Mouse (Mus musculus): ENCODE measurements around the gene Acod1. TPM values are rescaled to one million over a fixed set of nuclear protein-coding genes. Genes with fewer than 3 reads are reported as not detected.

The Acod1 gene
- polyA plus RNA-seq, 1 experiment from 2014 or later: not detected

DNA sequence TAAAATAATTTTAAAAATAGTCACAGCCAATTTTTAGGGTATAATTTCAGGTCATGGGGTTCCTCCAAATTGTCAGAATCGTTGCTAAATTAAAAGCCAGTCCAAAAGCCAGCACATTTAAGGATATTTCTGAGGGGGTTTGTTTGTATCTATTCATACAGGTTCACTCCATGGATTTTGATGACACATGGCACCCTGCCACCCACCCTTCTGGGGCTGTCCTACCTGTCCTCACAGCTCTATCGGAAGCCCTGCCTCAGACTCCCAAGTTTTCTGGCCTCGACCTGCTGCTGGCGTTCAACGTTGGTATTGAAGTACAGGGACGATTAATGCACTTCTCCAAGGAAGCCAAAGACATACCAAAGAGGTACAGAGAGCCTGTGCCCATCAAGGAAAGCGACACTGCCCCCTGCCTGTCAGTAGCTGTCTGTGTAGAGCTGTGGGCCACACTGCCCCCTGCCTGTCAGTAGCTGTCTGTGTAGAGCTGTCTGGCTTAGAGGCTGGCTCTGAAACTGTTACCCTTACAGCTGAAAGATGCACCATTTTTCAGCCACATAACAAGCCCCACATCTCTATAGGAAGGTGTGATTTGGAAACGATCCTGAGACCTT lies 4.5 kb downstream of the Acod1 start:
- no peak overlapping the region for H3K4me2 ChIP-seq (replicated peaks)
- no peaks in the 10 kb centered on the region for H3K27me3 ChIP-seq
- no peaks in the 10 kb centered on the region for H3K4me1 ChIP-seq
- H3K9ac ChIP-seq: no peak overlapping the region
- no peak overlapping the region for H3K27ac ChIP-seq (replicated peaks)
- WGBS: 25% methylated on average over 8 of the region's 8 CpGs
- ATAC-seq (ENCODE audit: insufficient number of reproducible peaks, low FRiP score, low TSS enrichment, low read depth): peak; percentile 81
- H3K4me3 ChIP-seq (replicated peaks): no peak overlapping the region
- H3K36me3 ChIP-seq: no peaks in the 10 kb centered on the region
- H3K9me3 ChIP-seq (replicated peaks): no peaks in the 10 kb centered on the region

DNA sequence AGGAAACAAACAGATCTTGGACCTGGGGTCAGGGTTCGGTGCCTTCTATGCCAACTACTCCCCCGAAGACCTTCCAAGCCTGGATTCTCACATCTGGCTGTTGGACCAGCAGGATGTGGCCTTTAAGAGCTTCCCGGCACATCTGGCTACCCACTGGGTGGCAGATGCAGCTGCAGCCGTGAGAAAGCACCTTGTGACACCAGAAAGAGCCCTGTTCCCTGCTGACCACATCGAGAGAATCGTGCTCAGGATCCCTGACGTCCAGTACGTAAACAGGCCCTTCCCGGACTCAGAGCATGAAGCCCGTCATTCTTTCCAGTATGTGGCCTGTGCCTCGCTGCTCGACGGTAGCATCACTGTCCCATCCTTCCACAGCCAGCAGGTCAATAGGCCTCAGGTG lies 8.0 kb downstream of the Acod1 start:
- Histone ChIP-seq H3K9me3 (replicated peaks) (no peaks in the 10 kb centered on the region), H3K36me3 (no peaks in the 10 kb centered on the region), H3K4me3 (replicated peaks) (no peak overlapping the region), H3K4me1 (no peaks in the 10 kb centered on the region), H3K4me2 (replicated peaks) (no peak overlapping the region), H3K27me3 (no peaks in the 10 kb centered on the region), H3K27ac (replicated peaks) (no peak overlapping the region), H3K9ac (no peak overlapping the region)
- WGBS: 78% methylated on average over 13 of the region's 13 CpGs
- ATAC-seq (ENCODE audit: insufficient number of reproducible peaks, low FRiP score, low TSS enrichment, low read depth): no peak

DNA sequence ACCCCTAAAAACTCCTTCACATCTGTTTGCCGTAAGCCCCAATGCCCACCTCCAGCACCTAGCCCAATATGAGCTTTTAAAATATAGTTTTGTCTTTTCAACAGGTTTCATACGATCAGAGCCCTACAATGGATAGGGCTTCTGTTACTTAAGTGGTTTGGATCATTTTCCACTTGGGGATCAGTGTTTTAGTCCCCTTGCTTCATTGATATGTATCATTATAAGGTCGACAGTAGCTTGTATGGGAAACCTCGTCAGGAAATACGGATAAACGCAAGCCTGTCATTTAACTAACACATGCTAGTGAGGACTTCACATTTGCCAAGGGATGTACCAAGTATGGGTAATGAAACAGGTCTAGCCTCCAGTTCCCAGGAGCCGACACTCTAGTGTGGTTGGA lies 9.8 kb downstream of the Acod1 start:
- Histone ChIP-seq H3K9me3 (replicated peaks) (no peaks in the 10 kb centered on the region), H3K4me2 (replicated peaks) (no peak overlapping the region), H3K27me3 (no peaks in the 10 kb centered on the region), H3K27ac (replicated peaks) (no peak overlapping the region), H3K9ac (no peak overlapping the region), H3K4me1 (no peaks in the 10 kb centered on the region), H3K36me3 (no peaks in the 10 kb centered on the region), H3K4me3 (replicated peaks) (no peak overlapping the region)
- whole genome bisulfite sequencing: 84% methylated on average over 7 of the region's 7 CpGs
- ATAC-seq (ENCODE audit: insufficient number of reproducible peaks, low FRiP score, low TSS enrichment, low read depth): no peak

DNA sequence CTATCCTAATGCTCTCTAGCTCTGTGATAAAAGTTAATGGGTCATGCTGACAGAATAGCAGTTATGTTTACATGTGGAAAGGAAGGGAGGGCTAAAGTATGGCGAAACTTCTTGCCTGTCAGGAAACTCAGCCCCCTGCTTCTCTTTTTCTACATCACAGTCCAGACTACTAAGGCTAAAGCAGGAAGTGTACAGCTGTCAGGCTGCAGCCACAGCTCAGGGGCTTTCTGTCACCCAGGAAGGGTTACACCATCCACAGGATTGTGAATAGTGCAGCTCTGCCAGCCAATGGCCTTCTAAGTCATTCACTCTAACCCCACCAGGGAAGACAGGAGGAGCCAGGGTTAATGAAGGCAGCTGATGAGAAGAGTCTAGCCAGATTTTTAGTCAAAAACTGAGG lies 12.2 kb downstream of the Acod1 start:
- no peaks in the 10 kb centered on the region for H3K9me3 ChIP-seq (replicated peaks)
- no peak for ATAC-seq (ENCODE audit: insufficient number of reproducible peaks, low FRiP score, low TSS enrichment, low read depth)
- no peaks in the 10 kb centered on the region for H3K27me3 ChIP-seq
- no peaks in the 10 kb centered on the region for H3K36me3 ChIP-seq
- H3K4me2 ChIP-seq (replicated peaks): no peak overlapping the region
- no peak overlapping the region for H3K9ac ChIP-seq
- H3K27ac ChIP-seq (replicated peaks): no peak overlapping the region
- no peaks in the 10 kb centered on the region for H3K4me1 ChIP-seq
- 56% methylated on average over 1 of the region's 1 CpGs for WGBS
- no peak overlapping the region for H3K4me3 ChIP-seq (replicated peaks)

DNA sequence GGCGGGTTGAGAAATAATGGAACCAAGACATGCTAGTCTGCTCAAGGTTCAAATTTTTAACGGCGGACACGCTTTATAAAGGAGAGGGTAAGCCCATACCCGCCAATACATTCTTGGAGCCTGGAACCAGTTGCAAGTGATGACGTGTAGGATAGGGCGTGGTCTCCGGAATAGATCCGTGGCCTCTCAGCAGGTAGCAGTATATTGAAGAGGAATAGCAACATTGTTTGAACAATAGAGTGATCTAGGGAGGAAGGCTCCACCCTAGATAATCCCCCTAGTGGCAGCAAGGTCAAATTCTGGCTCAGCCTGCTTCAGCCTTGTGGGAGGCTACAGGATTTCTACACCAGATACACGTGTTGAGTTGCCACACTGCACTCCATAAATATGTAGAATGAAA lies 12.7 kb downstream of the Acod1 start:
- no peak overlapping the region for H3K27ac ChIP-seq (replicated peaks)
- no peaks in the 10 kb centered on the region for H3K9me3 ChIP-seq (replicated peaks)
- no peak overlapping the region for H3K4me2 ChIP-seq (replicated peaks)
- no peak overlapping the region for H3K9ac ChIP-seq
- H3K4me1 ChIP-seq: no peaks in the 10 kb centered on the region
- no peaks in the 10 kb centered on the region for H3K36me3 ChIP-seq
- no peak for ATAC-seq (ENCODE audit: insufficient number of reproducible peaks, low FRiP score, low TSS enrichment, low read depth)
- H3K27me3 ChIP-seq: no peaks in the 10 kb centered on the region
- WGBS: 81% methylated on average over 10 of the region's 10 CpGs
- H3K4me3 ChIP-seq (replicated peaks): no peak overlapping the region

DNA sequence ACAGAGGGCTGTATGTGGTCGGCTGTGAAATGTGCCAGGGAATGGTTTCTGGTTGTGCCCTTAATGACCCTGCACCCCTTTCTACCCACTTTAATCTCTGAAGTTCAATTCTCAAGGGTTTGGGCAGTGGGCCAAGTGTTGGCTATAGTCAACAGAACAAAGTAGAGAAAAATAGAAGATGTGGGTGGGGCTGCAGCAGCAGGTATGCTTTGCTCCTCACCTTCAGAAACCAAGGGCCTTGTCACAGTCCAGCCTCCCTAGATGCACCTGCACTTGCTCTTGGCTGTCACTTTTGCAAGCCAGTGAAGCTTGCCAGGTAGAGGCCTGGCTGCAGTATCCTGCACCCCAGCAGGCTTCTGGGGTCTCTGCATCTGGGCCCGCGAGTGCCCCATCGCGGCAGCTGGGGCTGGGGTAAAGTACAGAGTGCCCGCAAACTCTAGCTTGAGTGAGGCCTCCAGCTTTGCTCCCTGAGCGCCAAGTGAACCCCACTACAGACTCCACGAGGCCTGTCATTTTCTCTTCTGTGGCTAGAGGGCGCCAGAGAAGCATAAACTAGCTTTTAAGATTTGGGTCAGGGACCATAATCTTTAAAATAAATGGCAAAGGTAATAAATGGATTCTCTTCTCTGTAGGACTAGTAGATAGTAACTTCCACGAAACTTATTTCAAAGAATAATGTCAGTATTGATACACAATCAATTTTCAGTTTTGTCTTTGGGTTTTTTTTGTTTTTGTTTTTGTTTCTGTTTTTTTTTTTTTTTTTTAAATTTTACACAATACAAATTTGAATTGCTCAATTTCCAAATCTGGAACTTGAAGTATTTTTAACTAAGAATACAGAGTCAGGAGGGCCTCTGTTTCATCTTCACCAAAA lies 18.8 kb downstream of the Acod1 start:
- Histone ChIP-seq H3K36me3 (no peaks in the 10 kb centered on the region), H3K9ac (no peak overlapping the region), H3K4me1 (peaks cover 5% of the 10 kb centered on the region), H3K4me2 (replicated peaks) (no peak overlapping the region), H3K27me3 (no peaks in the 10 kb centered on the region), H3K9me3 (replicated peaks) (no peaks in the 10 kb centered on the region), H3K4me3 (replicated peaks) (no peak overlapping the region), H3K27ac (replicated peaks) (no peak overlapping the region)
- 14% methylated on average over 10 of the region's 10 CpGs for WGBS
- no peak for ATAC-seq (ENCODE audit: insufficient number of reproducible peaks, low FRiP score, low TSS enrichment, low read depth)

DNA sequence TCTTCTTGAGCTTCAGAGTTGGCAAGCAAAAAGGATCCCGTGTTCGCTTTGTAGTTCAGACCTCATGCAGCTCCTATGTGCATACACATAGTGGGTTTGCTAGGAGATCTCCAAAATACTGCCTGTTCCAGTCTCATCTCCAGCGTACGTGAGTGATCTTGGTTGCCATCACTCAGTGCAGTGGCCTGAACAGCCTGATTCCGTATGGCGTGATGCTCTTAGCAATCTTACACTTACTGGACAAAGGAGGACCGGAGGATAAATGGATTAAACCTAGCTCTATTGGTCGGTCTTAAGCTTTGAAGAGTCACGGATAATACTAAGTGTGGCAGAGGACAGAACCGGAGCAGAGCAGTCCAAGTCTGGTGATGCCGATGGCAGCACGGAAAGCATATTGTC lies 22.7 kb downstream of the Acod1 start:
- no peaks in the 10 kb centered on the region for H3K9me3 ChIP-seq (replicated peaks)
- H3K27ac ChIP-seq (replicated peaks): peak overlapping the region; percentile 92
- peaks cover 11% of the 10 kb centered on the region for H3K4me1 ChIP-seq
- WGBS: 16% methylated on average over 12 of the region's 12 CpGs
- peak overlapping the region; percentile 83 for H3K4me3 ChIP-seq (replicated peaks)
- peak overlapping the region; percentile 78 for H3K9ac ChIP-seq
- H3K36me3 ChIP-seq: peaks cover 14% of the 10 kb centered on the region
- peak overlapping the region; percentile 88 for H3K4me2 ChIP-seq (replicated peaks)
- H3K27me3 ChIP-seq: no peaks in the 10 kb centered on the region
- no peak for ATAC-seq (ENCODE audit: insufficient number of reproducible peaks, low FRiP score, low TSS enrichment, low read depth)

DNA sequence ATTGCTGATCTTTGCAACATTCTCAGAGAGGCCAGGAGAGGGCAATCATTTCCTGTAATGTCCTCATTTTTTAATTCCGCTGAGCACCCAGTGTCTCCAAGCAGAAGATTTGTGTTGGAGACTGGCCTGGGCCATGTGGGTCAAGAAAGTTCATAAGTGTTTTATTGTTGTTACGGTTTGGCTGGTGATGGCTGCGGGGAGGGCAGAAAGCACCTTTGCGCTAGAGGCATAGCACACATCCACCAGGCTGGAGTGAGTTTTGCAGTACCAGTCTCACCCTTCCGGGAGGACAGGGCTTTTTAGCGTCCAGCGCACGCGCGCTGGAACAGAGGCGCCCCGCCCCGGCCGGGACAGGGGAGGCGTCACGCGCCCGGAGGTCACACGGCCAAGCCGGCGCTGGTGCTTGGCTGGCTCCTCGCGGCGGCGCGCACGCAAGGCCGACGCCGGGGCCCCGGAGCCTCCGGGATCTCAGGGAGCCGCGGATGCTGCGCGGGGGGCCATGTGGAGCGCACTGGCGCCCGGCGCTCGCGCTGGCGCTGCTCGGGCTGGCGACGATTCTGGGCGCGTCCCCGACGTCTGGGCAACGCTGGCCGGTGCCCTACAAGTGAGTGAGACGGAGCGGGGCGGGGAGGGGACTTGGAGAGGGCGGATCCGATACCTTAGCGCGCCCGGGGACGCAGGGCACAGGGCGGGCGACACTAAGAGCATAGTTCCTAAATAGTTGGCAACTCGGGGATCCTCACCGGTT lies 23.3 kb downstream of the Acod1 start, which contains the start of gene Cln5:
Gene Cln5, plus strand, starts transcription at position 353 of the 748 bp plus-strand sequence.
- Histone ChIP-seq H3K9me3 (replicated peaks) (no peaks in the 10 kb centered on the region), H3K27ac (replicated peaks) (peak within 1 kb of the TSS; percentile 92), H3K27me3 (no peaks in the 10 kb centered on the region), H3K36me3 (peaks cover 17% of the 10 kb centered on the region), H3K4me3 (replicated peaks) (peak within 1 kb of the TSS; percentile 83), H3K9ac (peak within 1 kb of the TSS; percentile 78), H3K4me2 (replicated peaks) (peak within 1 kb of the TSS; percentile 88), H3K4me1 (peaks cover 11% of the 10 kb centered on the region)
- under 1% methylated on average over 62 of the region's 65 CpGs for WGBS
- ATAC-seq (ENCODE audit: insufficient number of reproducible peaks, low FRiP score, low TSS enrichment, low read depth): peak; percentile 97

DNA sequence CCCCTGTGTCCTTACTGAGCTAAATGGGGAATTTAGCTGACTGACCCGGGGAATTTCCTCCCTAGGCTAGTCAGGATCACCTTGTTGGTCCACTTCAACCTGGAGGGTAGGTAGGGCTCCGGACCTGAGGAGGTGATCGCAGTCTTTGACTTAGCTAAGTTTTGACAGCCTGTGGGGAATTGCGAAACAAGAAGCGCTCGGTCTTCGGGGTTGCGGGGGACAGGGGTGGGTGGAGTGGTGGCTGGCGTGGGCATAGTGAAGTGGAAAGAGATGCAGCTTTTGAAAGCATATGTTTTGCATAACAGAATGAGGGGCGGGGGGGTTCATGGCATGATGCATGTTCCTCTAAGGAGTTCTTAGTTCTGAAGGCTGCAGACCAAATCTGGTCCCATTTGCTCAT lies 24.0 kb downstream of the Acod1 start:
- peaks cover 23% of the 10 kb centered on the region for H3K36me3 ChIP-seq
- H3K9me3 ChIP-seq (replicated peaks): no peaks in the 10 kb centered on the region
- peak overlapping the region; percentile 83 for H3K4me3 ChIP-seq (replicated peaks)
- H3K27me3 ChIP-seq: no peaks in the 10 kb centered on the region
- 2% methylated on average over 10 of the region's 10 CpGs for whole genome bisulfite sequencing
- peaks cover 11% of the 10 kb centered on the region for H3K4me1 ChIP-seq
- ATAC-seq (ENCODE audit: insufficient number of reproducible peaks, low FRiP score, low TSS enrichment, low read depth): no peak
- H3K4me2 ChIP-seq (replicated peaks): peak overlapping the region; percentile 88
- peak overlapping the region; percentile 78 for H3K9ac ChIP-seq
- peak overlapping the region; percentile 92 for H3K27ac ChIP-seq (replicated peaks)

DNA sequence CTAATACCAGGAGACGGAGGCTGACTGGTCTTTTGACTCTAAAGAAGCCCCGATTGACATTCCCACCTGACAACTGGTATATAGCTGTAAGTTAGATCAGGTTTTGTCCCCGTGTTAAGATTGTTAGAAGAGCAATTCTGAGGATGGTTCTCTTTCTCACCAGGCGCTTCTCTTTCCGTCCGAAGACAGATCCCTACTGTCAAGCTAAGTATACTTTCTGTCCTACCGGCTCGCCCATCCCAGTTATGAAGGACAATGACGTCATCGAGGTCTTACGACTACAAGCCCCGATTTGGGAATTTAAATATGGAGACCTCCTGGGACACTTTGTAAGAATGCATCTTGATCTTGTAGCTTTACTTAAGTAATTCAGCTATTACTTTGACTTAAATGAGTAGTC lies 24.7 kb downstream of the Acod1 start:
- Histone ChIP-seq H3K27me3 (no peaks in the 10 kb centered on the region), H3K9ac (no peak overlapping the region), H3K27ac (replicated peaks) (no peak overlapping the region), H3K4me3 (replicated peaks) (no peak overlapping the region), H3K4me1 (peaks cover 11% of the 10 kb centered on the region), H3K36me3 (peaks cover 30% of the 10 kb centered on the region), H3K4me2 (replicated peaks) (0 out of 2 replicates have a peak overlapping the region, but pooled peaks have one; percentile 88), H3K9me3 (replicated peaks) (no peaks in the 10 kb centered on the region)
- ATAC-seq (ENCODE audit: insufficient number of reproducible peaks, low FRiP score, low TSS enrichment, low read depth): no peak
- 90% methylated on average over 12 of the region's 12 CpGs for WGBS

DNA sequence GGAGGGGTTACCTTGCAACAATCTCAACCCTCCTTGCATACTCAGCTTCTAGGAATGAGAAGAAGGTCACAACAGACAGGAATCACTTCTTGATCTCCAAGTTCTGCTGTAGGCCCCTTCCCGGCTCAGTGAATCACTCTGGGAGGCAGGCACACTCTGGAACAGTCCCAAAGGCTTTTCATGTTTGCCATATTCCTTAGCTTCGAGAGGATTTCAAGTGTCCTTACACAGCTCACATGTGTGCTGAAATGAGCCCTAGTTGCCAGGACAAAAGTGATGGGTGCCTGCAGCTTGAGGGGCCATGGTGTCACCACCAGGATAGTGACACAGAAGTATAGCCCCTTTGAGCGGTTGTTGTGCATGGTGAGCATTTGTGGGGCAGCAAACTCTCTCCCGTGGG lies 26.0 kb downstream of the Acod1 start:
- 89% methylated on average over 4 of the region's 4 CpGs for WGBS
- no peaks in the 10 kb centered on the region for H3K9me3 ChIP-seq (replicated peaks)
- no peak overlapping the region for H3K27ac ChIP-seq (replicated peaks)
- no peak overlapping the region for H3K4me3 ChIP-seq (replicated peaks)
- H3K4me2 ChIP-seq (replicated peaks): no peak overlapping the region
- peaks cover 11% of the 10 kb centered on the region for H3K4me1 ChIP-seq
- no peak overlapping the region for H3K9ac ChIP-seq
- peaks cover 37% of the 10 kb centered on the region for H3K36me3 ChIP-seq
- no peaks in the 10 kb centered on the region for H3K27me3 ChIP-seq
- ATAC-seq (ENCODE audit: insufficient number of reproducible peaks, low FRiP score, low TSS enrichment, low read depth): no peak

Measured in embryonic facial prominence, embryonic 15.5 days (tissue).